Mouse (Mus musculus) left cerebral cortex, adult 8-10 months (tissue): ENCODE measurements around the gene Gucy2c. TPM values are rescaled to one million over a fixed set of nuclear protein-coding genes. Genes with fewer than 3 reads are reported as not detected.
"Not testable (repeated sequence)": the region's sequence is repeated elsewhere in the genome, so short reads cannot be mapped to it uniquely, and the experiment has no call there.

Experiments used
- DNase-seq, 2 experiments: peaks; one replicate each; pipeline ENCODE4 v3.0.0; 2022; ENCODE audit warnings: low spot score in 2 of 2
- total RNA-seq, 4 experiments: library from RNA; stranded (reverse); gene quantifications; 2 replicates each; pipeline ENCODE4 v1.2.4; 2022

Gucy2c gene
- total RNA-seq, 4 experiments from 2014 or later, result 0.21 to 0.52 (median 0.37) TPM

DNA sequence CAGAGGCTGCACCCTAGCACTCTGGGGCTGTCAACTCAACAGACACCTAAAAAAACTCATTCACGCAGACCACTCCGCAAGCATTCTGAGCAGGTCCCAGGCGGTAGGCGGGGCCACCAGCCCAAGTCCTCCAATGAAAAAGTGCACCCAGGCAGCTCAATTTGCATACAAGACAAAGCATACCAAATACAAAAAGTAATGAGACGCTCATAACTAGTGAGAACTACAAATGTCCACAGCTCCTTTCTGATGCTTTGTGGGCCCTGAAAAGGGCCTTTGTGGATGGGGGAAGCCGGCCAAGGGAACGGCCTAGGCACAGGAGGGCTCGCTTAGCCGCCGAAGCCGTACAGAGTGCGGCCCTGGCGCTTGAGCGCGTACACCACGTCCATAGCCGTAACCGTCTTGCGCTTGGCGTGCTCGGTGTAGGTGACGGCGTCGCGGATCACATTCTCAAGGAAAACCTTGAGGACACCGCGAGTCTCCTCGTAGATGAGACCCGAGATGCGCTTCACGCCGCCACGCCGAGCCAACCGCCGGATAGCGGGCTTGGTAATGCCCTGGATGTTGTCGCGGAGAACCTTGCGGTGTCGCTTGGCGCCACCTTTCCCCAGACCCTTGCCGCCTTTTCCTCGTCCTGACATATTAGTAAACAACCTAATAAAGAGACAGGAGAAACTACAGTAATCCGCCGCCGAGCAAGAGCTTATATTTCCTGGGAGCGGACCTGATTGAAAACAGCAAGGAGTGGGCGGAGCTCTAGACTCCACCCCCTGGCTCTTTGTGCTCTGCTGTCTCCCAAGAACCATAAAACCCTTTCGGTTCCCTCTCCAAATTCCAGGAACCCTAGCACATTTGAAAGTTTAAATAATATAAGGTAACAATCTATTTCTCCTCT lies 22.4 kb upstream of the Gucy2c start, which contains the start of gene Hist4h4:
Gene Hist4h4, minus strand, starts transcription at position 677 of the 895 bp plus-strand sequence.
- peak; percentile 90 to 98 for DNase-seq

DNA sequence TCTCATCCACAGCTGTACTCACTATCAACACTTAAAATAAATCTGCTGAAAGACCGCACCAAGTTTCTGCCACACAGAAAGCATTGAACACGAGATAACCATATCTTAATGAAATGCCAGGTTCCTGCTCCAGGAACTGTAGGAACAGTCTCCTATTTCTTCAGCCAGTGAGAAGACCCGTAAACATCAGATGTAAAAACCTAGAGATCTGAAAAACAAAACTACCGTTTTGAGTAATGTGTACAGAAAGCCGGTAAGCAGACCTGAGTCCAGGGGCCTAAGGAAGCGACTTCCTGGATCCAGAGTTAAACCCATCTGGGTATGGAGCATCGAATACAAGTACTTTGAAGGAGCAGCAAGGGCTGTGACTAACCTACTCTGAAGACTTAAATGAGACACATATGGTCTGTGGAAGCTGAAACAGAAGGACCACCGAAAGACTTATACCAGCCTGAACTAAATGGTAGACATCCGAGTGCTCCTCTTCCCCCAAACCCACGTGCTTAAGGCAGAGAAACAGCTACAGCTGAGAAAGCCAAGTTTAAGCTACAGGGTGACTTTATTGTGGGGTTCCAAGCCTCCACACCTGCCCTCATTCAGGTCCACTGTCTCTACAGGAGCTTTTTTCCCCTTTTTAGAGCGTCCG lies 21.7 kb upstream of the Gucy2c start:
- DNase-seq, result no peak

DNA sequence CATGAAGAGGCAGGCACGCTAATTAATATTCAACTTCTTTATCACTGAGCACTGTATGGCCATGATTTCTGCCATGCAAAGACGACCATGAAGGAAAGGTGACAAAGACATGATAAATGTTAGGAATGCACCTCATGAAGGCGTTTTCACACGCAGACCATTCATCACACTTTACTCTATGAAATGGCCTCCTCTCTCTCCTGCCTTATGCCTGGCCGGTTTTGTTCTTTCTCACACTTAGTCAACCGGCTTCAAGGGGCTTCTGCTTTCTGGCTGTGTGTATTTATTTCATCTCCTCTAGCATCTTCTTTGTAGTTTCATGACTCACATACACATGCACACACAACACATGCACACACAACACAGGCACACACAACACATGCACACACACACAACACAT lies 19.7 kb upstream of the Gucy2c start:
- DNase-seq, result no peak

DNA sequence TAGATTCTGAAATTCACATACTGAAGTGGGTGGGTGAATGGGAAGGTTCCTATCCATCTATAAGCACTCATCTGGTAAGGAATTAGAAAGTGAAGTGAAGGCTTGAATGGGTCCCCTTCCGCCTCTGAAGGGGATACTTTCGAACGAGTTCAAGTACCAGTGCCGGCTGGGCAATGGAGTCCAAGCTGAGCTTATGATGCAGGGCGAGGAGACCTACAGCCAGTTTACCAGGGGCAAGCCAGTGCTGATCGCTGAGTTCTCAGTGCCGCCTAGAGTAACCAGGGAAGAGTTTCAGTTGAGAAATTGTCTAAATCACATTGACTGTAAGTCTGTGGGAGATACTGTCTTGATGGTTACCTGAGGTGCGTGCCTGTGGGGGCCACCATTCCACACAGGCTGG lies 19.1 kb upstream of the Gucy2c start:
- no peak for DNase-seq

DNA sequence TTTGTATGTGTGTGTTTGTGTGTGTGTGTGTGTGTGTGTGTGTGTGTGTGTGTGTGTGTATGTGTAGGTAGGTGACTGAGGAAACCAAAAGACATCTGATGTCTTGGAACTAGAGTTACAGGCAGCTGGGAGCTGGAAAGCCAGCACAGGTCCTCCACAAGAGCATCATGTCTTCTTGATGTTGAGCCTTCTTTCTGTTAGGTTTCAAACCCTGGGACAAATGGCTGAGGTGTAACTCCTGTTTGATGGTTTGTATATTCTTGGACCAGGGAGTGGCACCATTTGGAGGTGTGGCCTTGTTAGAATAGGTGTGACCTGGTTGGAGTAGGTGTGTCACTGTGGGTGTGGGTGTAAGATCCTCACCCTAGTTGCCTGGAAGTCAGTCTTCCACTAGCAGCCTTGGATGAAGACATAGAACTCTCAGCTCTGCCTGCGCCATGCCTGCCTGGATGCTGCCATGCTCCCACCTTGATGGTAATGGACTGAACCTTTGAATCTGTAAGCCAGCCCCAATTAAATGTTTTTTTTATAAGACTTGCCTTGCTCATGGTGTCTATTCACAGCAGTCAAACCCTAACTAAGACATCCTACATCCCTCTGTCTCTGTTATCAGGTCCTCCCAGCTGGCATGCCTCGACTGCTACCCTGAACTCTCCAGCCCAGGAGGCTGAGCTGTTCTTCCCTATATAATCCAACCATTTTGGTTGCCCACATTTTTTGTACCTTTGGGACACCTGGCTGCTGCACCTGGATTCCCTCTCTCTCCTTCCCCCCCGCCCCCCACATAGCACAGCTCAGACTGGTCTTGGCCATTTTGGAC lies 16.5 kb upstream of the Gucy2c start:
- DNase-seq, result not testable (repeated sequence)

DNA sequence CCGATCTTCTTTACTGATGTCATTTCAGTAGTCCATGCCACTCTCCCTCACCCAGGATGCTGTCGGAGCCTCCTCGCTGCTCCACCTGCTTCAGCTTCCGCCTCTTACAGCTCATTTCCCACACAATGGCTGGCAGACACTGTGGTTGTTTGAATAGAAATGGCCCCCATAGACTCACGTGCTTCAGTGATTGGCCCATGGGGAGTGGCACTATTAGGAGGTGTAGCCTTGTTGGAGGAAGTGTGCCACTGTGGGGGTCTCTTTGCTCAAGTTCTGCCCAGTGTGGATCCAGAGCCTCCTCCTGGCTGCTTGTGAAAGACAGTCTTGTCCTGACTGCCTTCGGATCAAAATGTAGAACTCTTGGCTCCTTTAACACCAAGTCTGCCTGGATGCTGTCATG lies 14.3 kb upstream of the Gucy2c start:
- DNase-seq, result no peak

DNA sequence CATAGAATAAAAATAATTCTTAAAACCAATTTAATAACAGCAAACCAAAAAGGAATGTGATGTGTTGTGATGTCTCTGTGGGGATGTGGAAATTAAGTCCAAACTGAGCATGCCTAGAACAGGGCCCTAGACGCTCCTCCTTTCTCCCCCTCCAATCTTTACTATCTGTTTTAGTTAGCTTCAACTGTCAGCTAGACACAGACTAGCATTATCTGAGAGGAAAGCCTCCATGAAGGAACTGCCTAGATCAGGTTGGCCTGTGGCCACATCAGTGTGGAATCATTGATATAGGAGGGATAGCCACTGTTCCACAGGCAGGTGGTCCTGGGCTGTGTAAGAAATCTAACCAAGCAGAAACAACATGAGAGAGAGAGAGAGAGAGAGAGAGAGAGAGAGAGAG lies 13.5 kb upstream of the Gucy2c start:
- no peak for DNase-seq

DNA sequence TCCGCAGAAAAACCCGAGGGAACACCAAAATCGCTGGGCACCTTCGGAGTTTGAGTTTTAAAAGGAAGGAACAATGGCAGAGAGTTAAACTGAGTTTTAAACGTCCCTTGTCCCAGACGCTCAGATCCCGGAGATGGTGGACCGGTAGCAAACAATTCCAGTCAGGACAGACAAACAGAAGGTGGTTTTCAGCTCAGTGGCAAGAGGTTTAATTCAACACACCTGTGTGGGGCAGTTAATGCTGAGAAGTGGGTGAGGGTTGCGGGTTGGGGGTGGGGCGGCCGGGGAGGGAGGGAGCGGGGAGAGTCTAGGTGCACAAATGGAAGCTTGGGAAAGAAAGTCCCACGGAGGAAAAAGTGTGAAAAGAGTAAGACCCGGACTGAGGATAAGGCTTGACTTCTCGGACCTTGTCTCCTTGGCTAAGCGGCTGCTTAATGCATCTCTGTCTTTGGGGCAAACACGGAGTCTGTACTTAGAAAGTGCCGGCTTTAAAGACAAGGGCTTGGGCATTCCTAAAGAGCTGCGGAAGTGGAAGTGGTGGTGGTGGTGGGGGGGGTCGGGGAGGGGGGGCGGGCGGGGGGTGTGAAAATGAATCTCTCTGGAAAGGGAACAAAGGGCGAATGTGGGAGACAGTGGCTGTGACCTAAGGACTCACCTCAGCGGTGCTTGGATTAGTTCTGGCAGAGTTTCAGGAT lies 12.4 kb upstream of the Gucy2c start:
- DNase-seq, result no peak

DNA sequence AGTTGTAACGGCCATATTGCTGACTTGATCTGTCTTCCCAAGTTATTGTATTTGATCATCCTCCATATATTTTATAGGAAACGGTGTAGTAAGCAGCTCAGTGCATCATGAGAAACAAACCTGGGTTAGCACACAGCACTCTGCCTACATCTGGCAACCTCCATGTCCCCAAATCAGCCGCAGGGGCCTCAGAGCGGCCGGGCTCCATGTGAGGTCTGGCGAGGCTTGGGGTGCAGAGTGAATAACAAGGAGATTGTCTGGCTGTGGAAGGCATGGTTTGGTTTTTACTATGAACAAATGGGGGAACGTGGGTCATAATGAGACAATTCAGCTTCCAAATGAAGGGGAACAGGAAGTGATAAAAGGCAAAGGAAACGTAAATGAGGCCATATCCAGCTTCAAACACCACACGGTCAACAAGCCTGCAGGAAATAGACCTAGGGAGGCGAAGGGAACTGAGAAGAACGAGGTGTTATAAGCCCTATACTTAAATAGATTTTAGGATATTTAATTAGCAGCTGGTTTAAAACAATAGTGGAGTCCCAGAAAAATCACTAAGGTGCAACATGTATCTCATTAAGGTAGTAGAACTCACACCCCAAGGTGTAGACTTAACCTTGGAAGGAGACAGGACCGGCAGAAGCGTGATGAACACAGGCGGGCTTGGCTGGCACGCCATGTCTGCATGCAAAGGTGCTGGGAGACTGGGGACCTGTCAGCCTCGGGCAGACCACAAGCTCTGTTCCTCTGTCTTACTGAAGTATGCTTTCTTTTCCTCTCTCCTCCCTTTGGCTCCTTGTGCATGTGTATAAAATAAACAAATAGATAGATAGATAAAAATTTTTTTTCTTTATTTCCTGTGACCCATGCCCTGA lies 11.6 kb upstream of the Gucy2c start:
- no peak for DNase-seq

DNA sequence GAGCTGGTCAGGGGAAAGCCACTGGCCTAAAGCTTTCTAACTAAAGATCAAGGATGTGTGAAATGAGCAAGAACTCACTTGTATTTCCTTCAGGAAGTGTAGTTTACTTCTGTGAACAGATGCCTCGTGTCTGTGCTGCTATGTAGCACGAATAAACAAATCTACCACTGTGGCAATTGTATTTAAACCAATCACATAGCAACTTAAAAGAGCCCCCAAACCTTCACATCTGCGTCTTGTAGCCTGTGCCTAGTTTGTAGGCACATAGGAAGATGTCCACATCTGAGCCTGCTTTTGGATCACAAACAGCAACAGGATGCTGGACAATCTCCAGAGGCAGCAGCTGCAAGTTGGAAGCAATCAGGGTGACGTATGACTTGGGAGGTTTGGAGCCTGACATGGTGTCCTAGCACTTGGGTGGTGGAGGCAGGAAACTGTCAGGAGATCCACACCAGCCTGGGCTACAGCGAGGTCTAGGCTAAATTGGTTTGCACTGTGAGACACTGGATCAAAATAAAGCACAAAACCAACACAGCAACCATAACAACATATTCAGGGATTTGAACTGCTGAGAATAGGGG lies 7.9 kb upstream of the Gucy2c start:
- no peak for DNase-seq

DNA sequence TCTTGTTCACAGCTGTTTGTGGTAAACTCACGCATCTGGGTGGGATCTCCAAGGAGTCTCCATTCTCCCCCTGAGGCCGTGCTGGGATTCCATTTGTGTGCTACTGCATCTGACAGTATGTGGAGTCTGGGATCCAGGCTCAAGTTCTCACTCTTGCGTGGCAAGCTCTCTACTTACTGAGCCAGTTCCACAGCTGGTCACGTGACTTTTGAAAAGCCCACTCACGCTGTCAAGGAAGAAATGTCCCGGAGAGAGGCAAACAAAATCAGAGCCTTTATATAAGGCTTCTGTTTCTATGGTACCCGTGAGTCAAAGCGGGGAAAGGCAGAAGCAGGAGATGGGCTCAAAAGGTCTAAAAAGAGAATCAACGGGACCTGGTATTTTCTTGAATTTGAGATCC lies 1.2 kb upstream of the Gucy2c start:
- no peak for DNase-seq

DNA sequence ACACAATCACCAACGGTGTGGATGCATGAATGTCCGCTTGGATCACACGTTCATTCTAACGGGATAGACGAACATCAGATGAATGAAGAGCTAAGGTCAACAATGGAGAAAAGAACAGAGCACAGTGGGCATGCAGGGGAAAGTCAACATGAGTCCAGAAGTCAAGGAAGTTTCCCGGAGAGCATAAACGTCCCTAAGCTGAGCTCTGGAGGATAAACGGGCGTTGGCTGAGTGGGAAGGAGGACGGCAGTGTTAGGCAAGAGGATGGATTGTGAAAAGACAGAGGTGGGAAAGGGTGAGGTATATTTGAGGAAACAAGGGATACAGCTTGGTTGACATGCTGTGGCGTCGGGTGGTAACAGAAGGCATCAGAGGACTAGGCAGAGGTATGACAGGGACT lies 581 bp upstream of the Gucy2c start:
- DNase-seq, result no peak

DNA sequence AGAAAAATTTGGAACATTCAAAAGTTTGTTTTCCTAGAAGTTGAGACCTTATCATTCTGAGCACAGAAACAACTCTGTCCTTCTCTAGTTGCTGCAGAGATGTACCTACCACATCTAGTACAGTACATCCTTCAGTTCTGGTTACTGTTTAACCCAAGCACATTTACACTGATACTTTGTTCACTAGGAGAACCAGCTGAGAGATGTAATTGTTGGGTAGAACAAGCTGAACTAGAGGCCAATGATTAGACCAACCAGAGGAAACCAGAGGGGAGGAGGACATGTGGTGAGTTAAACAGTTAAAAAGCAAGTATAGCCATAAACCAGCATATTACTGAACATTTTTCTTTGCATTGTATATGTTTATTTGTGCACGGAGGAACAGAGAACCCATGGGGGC lies 5.2 kb downstream of the Gucy2c start:
- DNase-seq, result no peak

DNA sequence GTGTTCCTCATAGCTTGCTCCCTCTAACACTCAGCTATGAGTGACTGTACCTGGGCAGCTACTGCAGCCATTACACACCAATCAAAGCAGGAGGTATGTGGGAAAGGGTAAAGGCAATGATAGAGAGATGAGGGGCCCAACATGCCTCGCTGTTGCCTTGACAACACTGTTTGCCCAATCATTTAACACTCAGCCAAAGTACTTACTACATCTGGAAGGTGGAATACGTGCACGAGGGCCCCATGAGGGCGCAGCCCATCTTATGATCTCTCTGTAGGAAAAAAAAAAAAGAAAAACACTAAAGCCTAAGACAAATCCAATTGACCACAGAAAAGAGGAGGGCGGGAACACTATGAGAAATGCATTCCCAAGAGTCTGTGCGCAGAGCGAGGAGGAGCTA lies 11.7 kb downstream of the Gucy2c start:
- no peak for DNase-seq

DNA sequence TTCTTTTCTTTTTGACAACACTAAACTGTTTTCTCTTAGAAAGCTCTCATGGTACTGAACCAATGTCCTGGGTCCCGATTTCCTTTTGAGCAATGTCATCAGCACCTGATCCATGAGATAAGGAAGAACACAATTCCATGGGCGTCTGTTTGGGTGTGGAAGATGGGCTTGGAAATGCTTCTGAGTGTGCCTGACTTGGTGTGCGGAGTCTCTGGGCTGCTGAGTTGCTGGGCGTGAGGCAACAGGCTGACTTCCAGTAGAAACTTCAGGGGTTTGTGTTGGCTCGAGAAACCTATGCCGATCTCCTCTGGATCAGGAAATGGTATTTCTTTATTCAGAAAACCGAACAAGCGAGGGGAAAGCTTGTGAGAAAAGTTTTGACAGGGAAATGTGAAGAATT lies 12.4 kb downstream of the Gucy2c start:
- no peak for DNase-seq

DNA sequence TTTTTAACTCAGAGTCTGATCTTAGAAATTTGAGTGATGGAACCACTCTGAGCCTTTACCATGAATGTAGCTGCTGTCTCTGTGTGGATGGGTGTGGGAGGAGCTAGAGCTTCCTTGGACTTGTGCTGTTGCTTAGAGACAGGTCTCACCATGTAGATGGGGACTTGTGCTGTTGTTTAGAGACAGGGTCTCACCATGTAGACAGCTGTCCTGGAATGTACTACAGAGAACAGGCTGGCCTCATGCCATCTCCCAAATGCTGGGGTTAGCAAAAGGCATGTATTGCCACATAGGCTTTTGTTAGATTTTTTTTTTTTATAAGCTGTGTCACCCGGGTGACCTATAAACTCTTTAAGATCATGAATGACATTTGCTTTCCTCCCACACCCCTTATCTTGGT lies 17.7 kb downstream of the Gucy2c start:
- DNase-seq, result no peak

DNA sequence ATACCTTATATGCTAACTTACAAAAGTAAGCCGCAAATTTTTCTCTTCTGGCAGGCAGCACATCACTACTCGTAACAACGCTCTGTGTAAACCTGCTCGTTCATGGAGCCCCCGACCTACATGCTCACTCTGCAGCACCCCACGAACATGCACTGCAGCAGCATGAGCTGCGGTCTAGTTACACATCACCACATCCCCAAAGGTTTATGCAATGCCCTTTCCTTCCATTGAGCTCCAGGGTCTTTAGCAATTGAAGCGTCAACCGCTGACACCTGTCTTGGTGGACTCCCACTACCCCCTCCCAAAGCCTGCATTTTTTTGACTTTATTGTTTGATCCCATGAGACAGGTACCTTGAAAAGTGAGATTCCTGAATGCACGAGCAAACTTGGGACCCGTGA lies 31.0 kb downstream of the Gucy2c start:
- DNase-seq, result no peak

DNA sequence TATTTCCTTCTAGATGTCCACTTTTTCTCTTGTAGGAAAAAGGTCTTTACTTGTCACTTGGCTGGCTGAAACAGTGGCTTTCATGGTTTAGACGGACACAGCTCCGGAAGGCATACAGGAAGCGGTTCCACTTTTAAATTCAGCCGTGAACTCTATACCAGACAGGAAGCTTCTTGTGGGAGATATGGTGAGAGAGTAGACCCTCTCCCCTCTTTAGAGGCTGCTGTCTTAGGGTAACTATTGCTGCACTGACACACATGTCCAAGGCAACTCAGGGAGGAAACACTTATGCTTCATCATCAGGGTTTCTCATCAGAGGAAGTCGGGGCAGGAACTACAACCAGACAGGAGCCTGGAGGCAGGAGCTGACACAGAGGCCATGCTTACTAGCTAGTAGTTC lies 36.0 kb downstream of the Gucy2c start:
- no peak for DNase-seq

DNA sequence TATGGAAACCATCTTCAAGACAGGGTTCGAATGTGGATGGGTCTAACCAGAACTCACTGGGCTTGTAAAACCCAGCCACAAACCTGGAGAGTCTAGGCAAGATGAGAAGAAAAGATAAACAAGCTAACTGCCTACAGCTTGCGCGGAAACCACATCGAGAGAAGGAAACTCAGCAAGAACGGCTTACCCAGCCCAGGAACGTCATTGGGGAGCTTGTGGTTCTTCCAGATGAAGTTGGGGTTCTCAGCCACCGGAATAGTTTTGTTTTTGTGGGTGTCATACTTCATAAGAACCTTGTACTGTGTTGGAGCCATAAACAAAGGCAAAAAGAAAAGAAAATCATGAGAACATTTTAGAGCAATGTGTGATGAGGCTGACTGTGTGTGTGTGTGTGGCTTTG lies 37.8 kb downstream of the Gucy2c start:
- no peak for DNase-seq
